Mouse (Mus musculus) heart, postnatal 0 days (tissue): ENCODE results near the gene Gm6526. TPM values are rescaled to one million over a fixed set of nuclear protein-coding genes. Genes with fewer than 3 reads are reported as not detected.
A peak's percentile ranks its signal among the peaks of the same experiment; 100 is the strongest.
"Not testable (repeated sequence)": the region's sequence is repeated elsewhere in the genome, so short reads cannot be mapped to it uniquely, and the experiment has no call there.

ENCODE experiments used
- ATAC-seq: fragments of 200-750 bp; cut with Nextera tagmentation; 2 replicates; pipeline ENCODE4 v1.8.0; 2017; ENCODE audit warnings: low read depth, moderate number of reproducible peaks, moderate library complexity; ENCODE audit not compliant: insufficient read depth
- DNase-seq: peaks from one replicate; pipeline ENCODE4 v3.0.0-alpha.2; 2016; ENCODE audit warnings: low spot score
- H3K27ac ChIP-seq: fragments of 300-500 bp; sonication (generic); 2 replicates; pipeline ENCODE4 v1.5.1; 2014; ENCODE audit warnings: low read depth, mild to moderate bottlenecking
- H3K27me3 ChIP-seq: fragments of 300-500 bp; sonication (generic); 2 replicates; pipeline ENCODE4 v1.6.1; 2014; ENCODE audit warnings: low read length, mixed read lengths; ENCODE audit not compliant: control insufficient read depth, insufficient read depth
- H3K36me3 ChIP-seq: fragments of 300-500 bp; sonication (generic); replicated peaks from 2 replicates; pipeline ENCODE4 v1.6.1; 2014; ENCODE audit warnings: low read length, mixed read lengths; ENCODE audit not compliant: control insufficient read depth, insufficient read depth
- H3K4me1 ChIP-seq: fragments of 300-500 bp; sonication (generic); 2 replicates; pipeline ENCODE4 v1.6.1; 2014; ENCODE audit warnings: antibody characterized with exemption; ENCODE audit not compliant: control insufficient read depth, insufficient read depth
- H3K4me2 ChIP-seq: fragments of 300-500 bp; sonication (generic); 2 replicates; pipeline ENCODE4 v1.6.1; 2014; ENCODE audit warnings: low read depth, mild to moderate bottlenecking, low read length, moderate library complexity
- H3K4me3 ChIP-seq: fragments of 300-500 bp; sonication (generic); 2 replicates; pipeline ENCODE4 v1.5.1; 2014; ENCODE audit warnings: low read depth, low read length
- H3K9ac ChIP-seq: fragments of 300-500 bp; sonication (generic); replicated peaks from 2 replicates; pipeline ENCODE4 v1.6.1; 2014; ENCODE audit warnings: low read depth, low read length, mixed read lengths
- H3K9me3 ChIP-seq: fragments of 300-500 bp; sonication (generic); replicated peaks from 2 replicates; pipeline ENCODE4 v1.6.1; 2016; ENCODE audit warnings: low read length; ENCODE audit not compliant: control insufficient read depth
- CTCF ChIP-seq: IDR thresholded peaks from 2 replicates; pipeline ENCODE4 v1.5.1; 2016; ENCODE audit warnings: antibody characterized with exemption, control low read depth, low read depth
- EP300 ChIP-seq: IDR thresholded peaks from 2 replicates; pipeline ENCODE4 v1.6.1; 2016; ENCODE audit warnings: antibody characterized with exemption, low read depth
- WGBS: fragments of 180-500 bp; shearing (Covaris S2); extraction: QIAGEN DNeasy Blood & Tissue Kit; methylation state at CpG from one replicate; pipeline ENCODE4 v1.1.7; 2014; 5-methylcytosine and 5-hydroxymethylcytosine counted together
- polyA plus RNA-seq: library from polyadenylated mRNA; unstranded; fragments of >200 nt; fragmentation: Nextera tagmentation; extraction: Ambion mirVana; gene quantifications from 2 replicates; pipeline ENCODE4 v1.2.1, GENCODE M21; 2015
- total RNA-seq: library from RNA; depleted of rRNA; stranded (reverse); fragments of >200 nt; gene quantifications from 2 replicates; pipeline ENCODE4 v1.2.3, GENCODE M21; 2014; ENCODE audit warnings: low replicate concordance; rRNA removed

Gene Gm6526
- total RNA-seq (not detected in 2 replicates), polyA plus RNA-seq (not detected in 2 replicates)

DNA sequence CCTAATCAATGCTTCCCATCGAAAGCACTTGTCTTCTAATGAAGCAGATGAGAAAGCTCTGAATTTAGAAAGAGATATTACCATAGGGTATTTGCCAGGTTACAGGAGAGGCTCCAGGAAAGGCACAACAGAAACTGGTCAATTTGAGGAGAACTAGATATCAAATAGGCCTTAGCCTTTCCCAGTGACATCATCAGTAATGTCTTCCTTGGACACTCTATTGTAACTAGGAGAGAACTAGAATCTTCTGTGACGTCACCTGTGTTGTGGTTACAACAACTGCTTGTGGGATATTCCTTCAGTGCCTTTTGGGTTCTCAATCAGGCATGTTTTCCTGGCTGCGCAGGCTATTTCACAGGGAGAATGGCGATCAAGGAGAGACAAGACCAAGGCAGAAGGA, at the start of gene Gm6526:
Gm6526 (plus strand) TSS at position 301 of the 400 bp plus-strand sequence.
- H3K4me2 ChIP-seq, ATAC-seq, H3K36me3 ChIP-seq, H3K9ac ChIP-seq, H3K4me3 ChIP-seq, H3K9me3 ChIP-seq, H3K27ac ChIP-seq, H3K4me1 ChIP-seq, H3K27me3 ChIP-seq, DNase-seq: not testable (repeated sequence)
- 64% methylated on average over 4 of the region's 4 CpGs for WGBS

DNA sequence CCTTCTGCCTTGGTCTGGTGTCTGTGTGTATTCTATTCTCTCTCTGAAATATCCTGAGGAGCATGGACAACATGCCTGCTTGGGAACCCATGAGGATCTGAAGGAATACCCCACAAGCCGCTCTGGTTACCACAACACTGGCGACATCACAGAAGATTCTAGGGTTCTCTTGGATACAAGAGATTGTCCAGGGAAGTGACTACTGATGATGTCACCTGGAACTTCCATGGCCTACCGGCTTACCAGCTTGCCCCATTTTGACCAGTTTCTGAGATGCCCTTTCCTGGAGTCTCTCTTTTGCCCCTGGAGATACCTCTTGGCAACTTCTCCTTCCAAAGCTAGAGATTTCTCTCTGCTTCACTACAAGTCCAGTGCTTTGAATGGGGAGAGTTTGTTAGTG, 20.3 kb upstream of the Gm6526 start, which contains the start of gene Gm16506:
Gm16506 (minus strand) TSS at position 101 of the 400 bp plus-strand sequence.
- not testable (repeated sequence) for H3K4me1 ChIP-seq, H3K36me3 ChIP-seq, DNase-seq, H3K27ac ChIP-seq, H3K9ac ChIP-seq, H3K4me2 ChIP-seq, H3K9me3 ChIP-seq, H3K4me3 ChIP-seq, H3K27me3 ChIP-seq, ATAC-seq
- 77% methylated on average over 1 of the region's 3 CpGs for WGBS

DNA sequence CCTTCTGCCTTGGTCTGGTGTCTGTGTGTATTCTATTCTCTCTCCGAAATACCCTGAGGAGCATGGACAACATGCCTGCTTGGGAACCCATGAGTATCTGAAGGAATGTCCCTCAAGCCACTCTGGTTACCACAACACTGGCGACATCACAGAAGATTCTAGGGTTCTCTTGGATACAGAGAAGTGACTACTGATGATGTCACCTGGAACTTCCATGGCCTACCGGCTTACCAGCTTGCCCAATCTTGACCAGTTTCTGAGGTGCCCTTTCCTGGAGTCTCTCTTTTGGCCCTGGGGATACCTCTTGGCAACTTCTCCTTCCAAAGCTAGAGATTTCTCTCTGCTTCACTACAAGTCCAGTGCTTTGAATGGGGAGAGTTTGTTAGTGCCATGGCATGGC, 37.0 kb downstream of the Gm6526 start, which contains the start of gene Gm8180:
Gm8180 (minus strand) TSS at position 101 of the 400 bp plus-strand sequence.
- not testable (repeated sequence) for H3K4me2 ChIP-seq, H3K9ac ChIP-seq, H3K9me3 ChIP-seq, H3K27ac ChIP-seq, H3K27me3 ChIP-seq, DNase-seq, ATAC-seq, H3K4me1 ChIP-seq, H3K4me3 ChIP-seq, H3K36me3 ChIP-seq
- 75% methylated on average over 3 of the region's 3 CpGs for WGBS

DNA sequence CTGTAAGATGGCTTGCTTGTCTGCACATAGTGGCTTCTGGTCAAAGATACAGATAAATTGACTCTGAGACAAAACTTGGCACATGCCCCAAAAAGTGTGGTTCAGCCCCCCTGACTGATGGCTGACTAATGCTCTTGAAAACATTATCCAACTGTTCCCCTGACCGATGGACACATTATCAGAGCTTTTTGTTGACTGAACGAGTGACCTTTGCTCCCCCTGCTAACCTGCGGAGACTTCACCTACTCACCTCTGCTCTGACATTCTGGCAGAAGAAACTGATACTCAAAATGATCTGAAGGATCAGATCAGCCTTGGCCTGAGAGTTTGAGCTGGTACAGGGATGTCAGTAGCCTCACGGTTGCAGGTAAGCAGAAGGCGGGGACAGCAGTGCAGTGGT, 46.1 kb downstream of the Gm6526 start:
- H3K36me3 ChIP-seq, H3K27ac ChIP-seq, H3K9me3 ChIP-seq, H3K4me3 ChIP-seq, H3K27me3 ChIP-seq, H3K4me2 ChIP-seq, DNase-seq, H3K9ac ChIP-seq, ATAC-seq, H3K4me1 ChIP-seq: not testable (repeated sequence)
- 66% methylated on average over 5 of the region's 5 CpGs for WGBS

DNA sequence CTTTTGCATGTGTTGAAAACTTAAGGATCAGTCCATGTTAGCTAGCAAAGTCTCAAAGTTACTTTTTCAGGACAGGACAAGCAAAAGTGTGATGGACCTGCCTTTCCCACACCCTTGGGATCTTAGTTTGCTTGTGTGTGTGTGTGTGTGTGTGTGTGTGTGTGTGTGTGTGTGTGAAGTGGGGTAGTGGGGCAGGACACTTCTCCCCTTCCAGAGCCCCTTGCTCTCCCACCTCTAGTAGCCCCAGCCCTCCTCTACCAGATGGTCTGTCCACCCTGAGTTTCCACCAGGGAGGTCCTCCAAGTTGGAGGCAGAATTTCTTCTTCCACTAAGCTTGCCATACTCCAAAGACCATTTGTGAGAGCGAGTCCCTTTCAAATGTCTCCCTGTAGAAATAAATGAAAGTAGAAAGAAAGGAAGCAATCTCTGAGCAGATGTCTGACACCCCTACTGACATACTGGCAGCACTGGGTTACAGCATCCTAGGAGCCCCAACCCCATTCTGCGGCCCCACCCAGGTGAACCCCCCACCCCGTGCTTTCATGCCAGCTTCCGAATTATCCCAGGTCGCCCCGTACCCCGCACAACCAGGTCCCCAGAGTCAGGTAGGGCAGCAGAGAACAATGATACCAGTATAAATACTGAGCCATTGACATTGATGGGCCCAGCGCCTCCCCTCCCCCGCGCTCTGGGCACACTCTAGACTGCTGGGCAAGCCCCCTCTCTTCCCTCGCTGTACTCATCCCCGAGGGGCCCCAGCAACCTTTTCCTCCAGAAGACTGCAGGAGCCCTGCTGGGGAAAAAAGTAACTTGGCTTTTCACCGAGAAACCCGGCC, 48.6 kb downstream of the Gm6526 start:
- peak overlapping the region; percentile 39 for H3K4me2 ChIP-seq
- 19% methylated on average over 14 of the region's 14 CpGs for WGBS
- TF ChIP-seq CTCF (no peak), EP300 (no peak)
- no peaks in the 10 kb centered on the region for H3K4me1 ChIP-seq
- DNase-seq (no peak), ATAC-seq (no peak)
- no peak overlapping the region for H3K27ac ChIP-seq
- H3K36me3 ChIP-seq, result no peaks in the 10 kb centered on the region
- H3K9me3 ChIP-seq, result no peaks in the 10 kb centered on the region
- H3K9ac ChIP-seq, result no peak overlapping the region
- H3K27me3 ChIP-seq, result no peaks in the 10 kb centered on the region
- H3K4me3 ChIP-seq, result 0 out of 2 replicates have a peak overlapping the region, but pooled peaks have one; percentile 7

DNA sequence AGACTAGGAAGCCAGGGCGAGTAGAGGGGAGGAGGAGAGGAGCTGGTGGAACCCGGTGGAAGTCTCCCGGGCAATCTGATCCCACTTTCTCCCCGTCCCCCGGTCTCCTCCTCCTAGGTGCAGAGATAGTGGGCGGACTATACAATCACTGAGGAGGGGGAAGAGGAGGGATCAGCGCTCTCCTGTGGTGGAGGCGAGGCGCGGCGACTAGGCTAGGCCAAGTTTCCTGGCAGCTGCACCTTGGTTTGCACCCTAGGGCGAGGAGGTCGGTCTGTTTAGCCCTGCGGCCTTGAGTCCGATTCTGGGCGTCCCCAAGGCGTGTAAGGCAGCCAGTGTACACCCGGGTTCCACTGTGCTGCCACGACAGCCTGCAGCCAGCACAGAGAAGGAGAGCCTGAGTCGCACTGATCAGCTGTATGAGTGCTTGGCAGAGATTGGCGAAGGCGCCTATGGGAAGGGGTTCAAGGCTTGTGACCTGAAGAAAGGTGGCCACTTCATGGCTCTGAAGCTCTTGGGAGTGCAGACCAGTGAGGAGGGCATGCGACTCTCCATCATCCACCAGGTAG, 49.3 kb downstream of the Gm6526 start:
- peak overlapping the region; percentile 7; the same call in 1 of the 2 replicates for H3K4me3 ChIP-seq
- not testable (repeated sequence) for H3K4me1 ChIP-seq, H3K36me3 ChIP-seq, H3K9me3 ChIP-seq, H3K27ac ChIP-seq, H3K27me3 ChIP-seq, DNase-seq, H3K9ac ChIP-seq, ATAC-seq
- WGBS, result 8% methylated on average over 22 of the region's 23 CpGs
- H3K4me2 ChIP-seq, result peak overlapping the region; percentile 39
